Mouse (Mus musculus) central nervous system, embryonic 18 days (tissue): ENCODE data around the gene Asb8. TPM values are rescaled to one million over a fixed set of nuclear protein-coding genes. Genes with fewer than 3 reads are reported as not detected.

Experiments used
- polyA plus RNA-seq: library from polyadenylated mRNA; depleted of rRNA; stranded (reverse); fragments of >200 nt; gene quantifications from 2 replicates; pipeline ENCODE4 v1.2.3, GENCODE M21; 2012; rRNA removed

Asb8 gene
- 47.8 and 48.6 TPM in 2 replicates for polyA plus RNA-seq

GRCm38 (mm10) chr15:98165525-98165924, at the start of gene Asb8:
Gene Asb8 (minus strand): TSS chr15:98165625.

DNA sequence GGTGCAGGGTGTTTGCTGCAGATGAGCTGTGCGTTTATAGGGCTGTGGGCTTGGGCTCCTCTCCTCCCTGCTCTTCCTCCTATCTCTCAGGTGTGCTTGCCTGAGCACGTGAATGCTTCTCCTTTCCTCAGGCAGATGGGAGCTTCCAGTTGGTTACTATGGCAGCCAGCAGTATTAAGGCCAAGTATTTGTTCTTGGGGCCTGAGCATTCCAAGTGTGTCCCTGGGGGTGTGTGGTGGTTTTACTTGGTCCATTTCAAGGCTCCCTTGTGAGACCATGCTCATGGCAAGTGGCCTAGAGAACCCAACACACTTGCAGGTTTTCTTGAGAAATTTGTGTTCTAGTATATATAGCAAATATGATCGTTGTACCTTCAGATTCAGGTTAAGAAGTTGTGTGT, 30.0 kb upstream of the Asb8 start, which contains the start of gene Olfr288:
TSS of gene Olfr288 (minus strand) at position 101 of the 400 bp plus-strand sequence.

GRCm38 (mm10) chr15:98166963-98167644, 1.7 kb upstream of the Asb8 start, which contains the start of gene Ccdc184:
Gene Ccdc184 (plus strand): TSS chr15:98167158.

GRCm38 (mm10) chr15:98093121-98094011, 72.1 kb downstream of the Asb8 start, which contains the start of gene Senp1:
Gene Senp1 (minus strand): TSS chr15:98093744.

DNA sequence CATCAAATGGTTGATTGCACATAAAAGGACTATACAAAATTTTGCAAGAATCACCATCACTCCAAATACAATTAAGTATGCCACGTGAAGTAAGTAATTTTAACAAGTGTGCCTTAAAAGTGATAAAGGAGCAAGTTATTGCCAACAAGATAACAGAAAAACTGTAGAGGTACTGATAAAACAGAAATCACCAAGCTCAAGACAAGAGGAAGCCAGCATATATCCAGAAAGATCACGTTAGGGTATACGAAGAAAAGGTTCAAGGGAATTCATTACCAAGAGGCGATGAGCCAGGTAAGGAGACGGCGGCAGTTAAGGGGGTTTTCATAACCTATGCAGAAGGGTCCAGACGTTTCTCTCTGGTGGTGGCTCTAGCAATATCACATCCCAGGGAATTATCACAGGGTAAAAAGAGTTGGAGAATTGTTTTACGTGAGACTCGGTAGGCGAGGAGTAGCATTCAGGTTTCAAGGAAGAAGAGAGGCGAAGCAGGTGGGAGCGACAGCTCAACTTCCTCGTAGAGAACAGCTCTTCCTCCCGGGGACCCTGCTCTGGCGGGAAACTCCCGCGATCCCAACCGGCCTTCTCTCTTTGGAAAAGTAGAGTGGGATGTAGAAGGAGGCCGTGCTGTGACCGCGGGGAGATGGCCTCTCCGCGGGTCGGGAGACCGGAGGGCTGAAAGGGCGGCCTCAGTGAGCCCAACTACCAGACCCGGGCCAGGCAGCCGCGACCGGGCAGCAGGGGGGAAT, 72.9 kb downstream of the Asb8 start, which contains the start of gene Pfkm:
TSS of gene Pfkm (plus strand) at position 218 of the 749 bp plus-strand sequence.

Other genes with a start within 250 kb of the Asb8 start
- 61.3 and 64.5 TPM in 2 replicates for gene Tmem106c, start 201.4 kb downstream of the Asb8 start, polyA plus RNA-seq
- 9.5 and 16.5 TPM in 2 replicates for gene Col2a1, start 160.9 kb downstream of the Asb8 start, polyA plus RNA-seq
- 141 and 145 TPM in 2 replicates for gene Pfkm, start 73.0 kb downstream of the Asb8 start, polyA plus RNA-seq
- gene Senp1, start 71.9 kb downstream of the Asb8 start, polyA plus RNA-seq, result 15.4 and 16.1 TPM in 2 replicates
- 58.9 and 63.7 TPM in 2 replicates for gene Ccdc184, start 1.5 kb upstream of the Asb8 start, polyA plus RNA-seq
- not detected in 2 replicates for gene Olfr288, start 29.9 kb upstream of the Asb8 start, polyA plus RNA-seq
- gene Gm44579, start 55.4 kb upstream of the Asb8 start, polyA plus RNA-seq, result 0.06 and 0.07 TPM in 2 replicates
- gene Olfr287, start 55.4 kb upstream of the Asb8 start, polyA plus RNA-seq, result 0.31 and 0.32 TPM in 2 replicates
- gene Olfr286, start 68.8 kb upstream of the Asb8 start, polyA plus RNA-seq, result not detected in 2 replicates
- gene H1fnt, start 91.7 kb upstream of the Asb8 start, polyA plus RNA-seq, result not detected in 2 replicates
- 13.7 and 14.5 TPM in 2 replicates for gene Zfp641, start 130.5 kb upstream of the Asb8 start, polyA plus RNA-seq
- not detected in 2 replicates for gene Olfr285, start 151.7 kb upstream of the Asb8 start, polyA plus RNA-seq
- not detected in 2 replicates for gene Olfr284, start 175.4 kb upstream of the Asb8 start, polyA plus RNA-seq
- gene Olfr283, start 215.3 kb upstream of the Asb8 start, polyA plus RNA-seq, result not detected in 2 replicates